Mouse (Mus musculus) ES-Bruce4 (cell line): ENCODE data around the gene Prss2. TPM values are rescaled to one million over a fixed set of nuclear protein-coding genes. Genes with fewer than 3 reads are reported as not detected.

Experiments
- H3K27ac ChIP-seq: 2 replicates; pipeline ENCODE4 v1.5.1; 2012; ENCODE audit warnings: low read length, inconsistent platforms; ENCODE audit not compliant: insufficient read depth
- H3K27me3 ChIP-seq: 2 replicates; pipeline ENCODE4 v1.6.1; 2012; ENCODE audit warnings: mild to moderate bottlenecking, low read length, inconsistent platforms; ENCODE audit not compliant: control insufficient read depth, poor library complexity, insufficient read depth, severe bottlenecking
- H3K36me3 ChIP-seq: 2 replicates; pipeline ENCODE4 v1.6.1; 2012; ENCODE audit warnings: inconsistent platforms, mild to moderate bottlenecking, low read length, moderate library complexity; ENCODE audit not compliant: control insufficient read depth, poor library complexity, insufficient read depth, severe bottlenecking
- H3K4me1 ChIP-seq: one replicate; pipeline ENCODE4 v1.8.1; 2011; ENCODE audit warnings: low read length; ENCODE audit not compliant: control insufficient read depth, insufficient read depth
- H3K4me3 ChIP-seq: 2 replicates; pipeline ENCODE4 v1.5.1; 2011; ENCODE audit warnings: low read depth, mild to moderate bottlenecking, low read length
- H3K9ac ChIP-seq: 2 replicates; pipeline ENCODE4 v1.6.1; 2012; ENCODE audit warnings: low read depth, mild to moderate bottlenecking, inconsistent platforms; ENCODE audit not compliant: poor library complexity, severe bottlenecking
- H3K9me3 ChIP-seq: replicated peaks from 2 replicates; pipeline ENCODE4 v1.6.1; 2012; ENCODE audit warnings: mild to moderate bottlenecking, low read length, inconsistent platforms; ENCODE audit not compliant: control insufficient read depth, poor library complexity, insufficient read depth, severe bottlenecking
- CTCF ChIP-seq: IDR thresholded peaks from one replicate; pipeline ENCODE4 v1.8.1; 2011; ENCODE audit warnings: low read depth, low read length
- EP300 ChIP-seq: IDR thresholded peaks from 2 replicates; pipeline ENCODE4 v1.6.1; 2011; ENCODE audit warnings: low read depth, low read length; ENCODE audit not compliant: insufficient read depth
- POLR2A ChIP-seq: IDR thresholded peaks from one replicate; pipeline ENCODE4 v1.8.1; 2011; ENCODE audit warnings: low read length; ENCODE audit not compliant: insufficient read depth
- polyA plus RNA-seq: library from polyadenylated mRNA; stranded (reverse); fragments of >200 nt; gene quantifications from 2 replicates; pipeline ENCODE4 v1.2.4, GENCODE M21; 2011; ENCODE audit warnings: low read depth; ENCODE audit not compliant: missing spikeins, insufficient read depth, insufficient read length

Prss2 gene
- polyA plus RNA-seq, 1 experiment, result not detected

GRCm38 (mm10) chr6:41548286-41548685 lies 26.7 kb downstream of the Prss2 start:
- H3K4me1 ChIP-seq, result no peaks in the 10 kb centered on the region

GRCm38 (mm10) chr6:41553356-41554010 lies 31.9 kb downstream of the Prss2 start:
- Histone ChIP-seq H3K27ac (no peak overlapping the region), H3K4me1 (peaks cover 8% of the 10 kb centered on the region), H3K4me3 (no peak overlapping the region), H3K36me3 (no peaks in the 10 kb centered on the region), H3K9me3 (no peaks in the 10 kb centered on the region), H3K27me3 (no peaks in the 10 kb centered on the region), H3K9ac (no peak overlapping the region)
- no peak for TF ChIP-seq POLR2A
- no peak for TF ChIP-seq CTCF
- no peak for TF ChIP-seq EP300

More at GRCm38 (mm10) chr6:41548286-41548685, 26.7 kb downstream of the Prss2 start:
- Histone ChIP-seq H3K4me3 (no peak overlapping the region), H3K27me3 (peaks cover 4% of the 10 kb centered on the region; the same call in 1 of the 2 replicates), H3K9me3 (no peaks in the 10 kb centered on the region), H3K9ac (no peak overlapping the region), H3K27ac (no peak overlapping the region), H3K36me3 (no peaks in the 10 kb centered on the region)
- no peak for TF ChIP-seq CTCF
- no peak for TF ChIP-seq EP300
- no peak for TF ChIP-seq POLR2A

GRCm38 (mm10) chr6:41554295-41555169 lies 32.9 kb downstream of the Prss2 start:
- Histone ChIP-seq H3K27ac (no peak overlapping the region), H3K9me3 (no peaks in the 10 kb centered on the region), H3K4me1 (peaks cover 8% of the 10 kb centered on the region), H3K9ac (no peak overlapping the region), H3K36me3 (no peaks in the 10 kb centered on the region), H3K27me3 (no peaks in the 10 kb centered on the region), H3K4me3 (no peak overlapping the region)
- no peak for TF ChIP-seq CTCF
- TF ChIP-seq EP300, result no peak

GRCm38 (mm10) chr6:41556389-41556788 lies 34.8 kb downstream of the Prss2 start:
- no peak overlapping the region for H3K9ac ChIP-seq

GRCm38 (mm10) chr6:41557468-41557867 lies 35.9 kb downstream of the Prss2 start:
- H3K27ac ChIP-seq, result peak overlapping the region; percentile 97
- TF ChIP-seq POLR2A, result no peak
- TF ChIP-seq EP300, result 0 out of 2 replicates have a peak, but pooled peaks have one; percentile 50
- no peak for TF ChIP-seq CTCF
- H3K4me3 ChIP-seq, result no peak overlapping the region
- H3K9ac ChIP-seq, result peak overlapping the region; percentile 1; the same call in 1 of the 2 replicates
- H3K9me3 ChIP-seq, result no peaks in the 10 kb centered on the region
- H3K4me1 ChIP-seq, result peaks cover 8% of the 10 kb centered on the region
- H3K27me3 ChIP-seq, result no peaks in the 10 kb centered on the region
- H3K36me3 ChIP-seq, result no peaks in the 10 kb centered on the region

More at GRCm38 (mm10) chr6:41556389-41556788, 34.8 kb downstream of the Prss2 start:
- H3K4me3 ChIP-seq, result no peak overlapping the region
- H3K4me1 ChIP-seq, result peaks cover 8% of the 10 kb centered on the region
- no peaks in the 10 kb centered on the region for H3K36me3 ChIP-seq
- TF ChIP-seq CTCF (no peak), EP300 (no peak), POLR2A (no peak)
- no peak overlapping the region for H3K27ac ChIP-seq
- no peaks in the 10 kb centered on the region for H3K27me3 ChIP-seq
- H3K9me3 ChIP-seq, result no peaks in the 10 kb centered on the region
